Mouse (Mus musculus): ENCODE data around the gene Nxph4.

DNA sequence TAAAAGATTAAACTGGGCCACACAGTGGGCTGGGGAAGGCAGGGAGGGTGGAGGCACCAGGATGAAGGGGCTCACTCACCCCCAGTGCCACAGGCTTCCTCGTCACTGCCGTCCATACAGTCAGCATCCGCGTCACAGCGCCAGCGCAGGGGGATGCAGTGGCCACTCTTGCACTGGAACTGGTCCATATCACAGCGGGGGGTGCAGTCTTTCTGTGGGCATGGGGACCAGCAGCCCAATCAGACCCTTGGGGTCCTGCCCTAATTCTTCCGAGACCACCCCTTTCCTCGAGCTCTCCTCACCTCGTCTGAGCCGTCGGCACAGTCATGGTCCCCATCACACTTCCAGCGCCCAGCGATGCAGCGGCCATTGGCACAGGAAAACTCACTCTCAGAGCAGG is 13.9 kb upstream of the Nxph4 start:
- no peak for TF ChIP-seq CTCF (IDR thresholded peaks at IDR 0.05; ENCODE audit: low read depth)
- no peak for TF ChIP-seq EP300 (IDR thresholded peaks at IDR 0.05; ENCODE audit: low read depth)
